Mouse (Mus musculus): ENCODE measurements around the gene Suv39h1. TPM values are rescaled to one million over a fixed set of nuclear protein-coding genes. Genes with fewer than 3 reads are reported as not detected.
"Not testable (repeated sequence)": the region's sequence is repeated elsewhere in the genome, so short reads cannot be mapped to it uniquely, and the experiment has no call there.

Suv39h1 gene
- total RNA-seq, 2 experiments from 2014 or later = 20.2 to 20.3 TPM

DNA sequence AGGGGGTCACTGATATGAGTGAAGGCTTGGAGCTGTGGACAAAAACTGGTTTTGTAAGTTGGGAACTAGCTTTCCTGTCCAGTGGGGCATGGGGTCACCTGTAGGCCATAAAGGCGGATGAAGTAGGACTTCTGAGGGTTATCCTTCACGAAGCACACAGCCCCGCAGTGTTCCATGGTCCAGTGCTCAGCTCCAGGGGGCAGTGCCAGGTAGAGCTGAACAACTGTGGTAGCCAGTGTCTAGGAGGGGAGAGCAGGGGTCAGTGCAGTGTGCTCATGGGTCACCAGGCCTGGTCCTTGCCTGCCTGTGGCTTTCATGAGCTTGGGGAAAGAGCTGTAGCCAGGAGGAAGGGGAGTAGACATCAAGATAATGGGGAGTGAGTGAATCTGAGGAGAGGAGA, 15.2 kb upstream of the Suv39h1 start:
- H3K27ac ChIP-seq = no peak overlapping the region
- TF ChIP-seq CTCF (conservative IDR thresholded peaks at IDR 0.05) = no peak
- no peak for DNase-seq (ENCODE audit: low spot score in 2 of 2)
- H3K4me3 ChIP-seq = no peak overlapping the region

DNA sequence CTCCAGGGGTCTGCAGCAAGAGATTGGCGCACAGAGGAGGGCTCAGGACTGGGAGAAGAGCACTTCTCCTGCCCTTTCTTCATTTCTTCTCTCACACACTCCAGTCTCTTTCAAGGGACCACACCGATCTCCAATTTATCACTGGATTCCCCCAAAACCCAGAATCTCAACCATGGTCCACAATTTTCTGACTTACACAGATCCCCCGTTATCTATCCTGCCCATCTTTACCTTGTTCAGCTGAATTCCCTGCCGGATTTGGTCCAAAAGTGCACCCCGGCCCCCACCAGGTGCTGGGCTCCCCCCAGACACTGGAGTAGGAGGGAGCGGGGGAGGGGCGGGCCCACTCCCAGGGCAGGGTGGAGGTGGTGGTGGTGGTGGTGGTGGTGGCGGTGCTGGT, 11.1 kb upstream of the Suv39h1 start:
- H3K27ac ChIP-seq = no peak overlapping the region
- DNase-seq (ENCODE audit: low spot score in 2 of 2) = no peak
- TF ChIP-seq CTCF (conservative IDR thresholded peaks at IDR 0.05) = no peak
- no peak overlapping the region for H3K4me3 ChIP-seq

DNA sequence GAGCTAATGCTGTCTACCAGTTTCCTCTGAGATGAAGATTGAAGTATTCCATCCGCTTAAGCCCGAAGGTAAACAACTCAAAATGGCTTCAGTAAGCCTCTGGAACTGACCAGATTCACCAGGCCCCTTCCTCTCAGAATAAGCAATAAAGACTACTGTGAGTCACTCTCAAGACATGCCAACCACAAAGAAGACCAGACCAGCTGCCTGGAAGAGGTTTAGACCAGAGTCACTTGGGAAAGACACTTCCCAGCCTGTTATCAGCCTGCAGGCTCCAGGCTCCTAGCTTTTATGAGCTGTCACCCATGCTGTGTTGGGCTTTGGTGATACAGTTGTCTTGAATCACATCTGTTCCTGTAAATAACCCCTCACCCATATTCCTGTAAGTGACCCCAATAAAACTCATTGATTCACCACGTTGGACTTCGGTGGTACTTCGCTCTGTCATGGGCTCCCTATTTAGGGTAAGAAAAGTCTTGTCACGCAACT, 10.3 kb upstream of the Suv39h1 start:
- DNase-seq (ENCODE audit: low spot score in 2 of 2) = no peak
- no peak for TF ChIP-seq CTCF (conservative IDR thresholded peaks at IDR 0.05)
- H3K27ac ChIP-seq = no peak overlapping the region
- H3K4me3 ChIP-seq = no peak overlapping the region

DNA sequence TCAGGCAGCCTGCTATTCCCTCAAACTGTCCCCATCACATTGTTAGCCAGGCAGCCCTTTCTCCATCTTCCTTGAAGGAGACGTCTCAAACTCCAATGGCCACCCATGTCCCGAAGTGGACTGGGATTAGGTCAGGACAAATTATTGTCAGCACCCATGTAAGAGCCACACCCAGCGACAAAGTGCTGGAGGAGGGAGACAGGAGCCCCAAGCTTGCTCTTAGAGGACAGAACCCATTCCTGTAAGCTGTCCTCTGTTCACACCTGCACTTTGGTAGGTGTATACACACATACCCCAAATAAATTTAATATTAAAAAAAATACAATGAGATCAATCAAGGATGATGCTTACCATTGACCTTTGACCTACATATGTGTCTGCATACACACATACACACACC, 544 bp upstream of the Suv39h1 start:
- DNase-seq (ENCODE audit: low spot score in 2 of 2) = peak in 1 of 2 experiments; percentile 9
- Histone ChIP-seq H3K27ac (peak overlapping the region; percentile 90), H3K4me3 (peak overlapping the region; percentile 56)
- TF ChIP-seq CTCF (conservative IDR thresholded peaks at IDR 0.05) = no peak

DNA sequence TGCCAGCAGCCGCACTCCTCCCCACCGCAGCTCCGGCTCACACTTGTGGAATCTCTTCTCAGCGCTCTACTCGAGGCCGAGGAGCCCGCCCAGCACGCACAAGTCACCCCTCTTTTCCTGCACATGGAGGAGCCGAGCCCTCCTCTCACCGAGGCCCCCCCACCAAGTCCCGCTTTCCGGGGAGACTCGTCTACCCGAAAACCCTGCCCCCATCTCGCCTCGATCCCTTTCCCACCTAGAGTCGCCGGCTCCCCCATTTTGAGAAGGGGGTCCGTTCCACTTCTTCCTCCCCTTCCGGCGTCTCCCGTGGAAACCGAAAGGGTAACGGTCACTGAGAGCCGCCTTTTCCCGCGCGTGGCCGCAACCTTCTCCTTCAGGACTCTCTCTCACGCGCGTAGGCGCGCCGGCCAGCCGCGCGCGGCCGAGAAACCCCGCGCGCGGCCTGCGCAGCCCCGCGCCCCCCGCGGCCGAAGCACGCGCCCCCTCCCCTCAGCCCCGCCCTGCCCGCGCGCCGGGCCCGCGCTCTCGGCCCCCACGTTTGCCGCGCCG, 605 bp downstream of the Suv39h1 start:
- no peak for TF ChIP-seq CTCF (conservative IDR thresholded peaks at IDR 0.05)
- Histone ChIP-seq H3K27ac (peak overlapping the region; percentile 57; the same call in 1 of the 2 replicates), H3K4me3 (peak overlapping the region; percentile 57)
- no peak for DNase-seq (ENCODE audit: low spot score in 2 of 2)

DNA sequence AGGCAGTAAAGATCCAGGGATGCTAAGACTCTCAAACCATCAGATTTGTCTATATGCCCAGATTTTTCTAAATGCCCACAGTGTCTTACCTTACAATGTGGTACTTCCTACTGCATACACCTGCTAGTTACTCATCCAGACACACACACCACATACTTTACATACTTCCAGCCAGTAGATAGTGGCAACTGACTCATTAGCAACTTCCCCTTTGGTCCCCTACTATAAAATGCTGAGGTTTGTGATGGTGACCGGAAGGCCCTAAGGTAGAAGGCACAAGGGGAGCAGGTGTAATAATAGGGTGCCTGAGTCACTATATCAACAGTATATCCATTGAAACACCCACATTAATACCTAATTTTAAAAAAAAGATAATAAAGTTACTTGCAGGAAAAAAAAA, 5.4 kb downstream of the Suv39h1 start:
- no peak for DNase-seq (ENCODE audit: low spot score in 2 of 2)
- Histone ChIP-seq H3K4me3 (no peak overlapping the region), H3K27ac (no peak overlapping the region)
- no peak for TF ChIP-seq CTCF (conservative IDR thresholded peaks at IDR 0.05)

DNA sequence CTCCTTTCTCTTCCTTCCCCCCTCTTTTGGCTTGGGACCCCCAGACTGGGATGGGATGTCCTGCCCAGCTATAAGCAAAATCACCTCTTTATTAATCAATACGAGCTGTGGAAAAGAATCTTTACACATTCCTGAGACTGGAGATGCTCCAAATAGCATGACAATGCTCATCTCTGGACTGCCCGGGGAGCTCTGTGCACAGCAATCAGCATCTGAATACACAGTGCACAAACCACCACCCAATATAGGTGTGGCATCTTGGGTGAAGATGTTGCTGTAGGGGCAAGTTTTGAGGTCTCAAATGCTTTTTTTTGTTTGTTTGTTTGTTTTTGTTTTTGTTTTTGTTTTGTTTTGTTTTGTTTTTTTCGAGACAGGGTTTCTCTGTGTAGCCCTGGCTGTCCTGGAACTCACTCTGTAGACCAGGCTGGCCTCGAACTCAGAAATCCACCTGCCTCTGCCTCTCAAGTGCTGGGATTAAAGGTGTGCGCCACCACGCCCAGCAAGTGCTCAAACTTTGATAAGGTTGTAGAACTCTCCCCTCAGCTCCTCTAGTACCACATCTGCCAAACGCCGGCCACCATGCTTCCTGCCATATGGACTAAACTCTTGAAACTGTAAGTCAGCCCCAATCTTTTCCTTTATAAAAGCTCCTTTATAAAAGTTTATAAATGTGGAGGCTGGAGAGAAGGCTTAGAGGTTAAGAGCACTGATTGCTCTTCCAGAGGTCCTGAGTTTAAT, 23.3 kb downstream of the Suv39h1 start:
- H3K27ac ChIP-seq; DNase-seq (ENCODE audit: low spot score in 2 of 2); H3K4me3 ChIP-seq: not testable (repeated sequence)

DNA sequence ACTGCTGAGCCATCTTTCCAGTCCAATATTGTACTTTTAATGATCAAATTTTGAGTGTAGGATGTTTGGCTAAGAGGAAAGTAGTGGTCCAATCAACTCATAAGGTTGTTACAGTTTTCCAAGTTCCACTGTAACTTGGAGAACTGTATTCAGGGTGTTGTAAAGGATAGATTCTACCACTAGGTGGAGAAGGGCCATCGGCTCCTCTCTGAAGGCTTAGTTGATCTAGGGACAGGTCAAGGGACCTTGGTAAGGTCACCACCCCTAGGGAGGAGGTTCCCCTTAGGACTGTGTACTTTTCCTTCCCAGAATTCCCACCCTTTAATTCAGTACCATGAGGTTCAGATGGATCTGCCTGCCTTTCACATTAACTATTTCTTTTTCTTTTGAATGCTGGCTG, 41.6 kb downstream of the Suv39h1 start:
- no peak overlapping the region for H3K4me3 ChIP-seq

DNA sequence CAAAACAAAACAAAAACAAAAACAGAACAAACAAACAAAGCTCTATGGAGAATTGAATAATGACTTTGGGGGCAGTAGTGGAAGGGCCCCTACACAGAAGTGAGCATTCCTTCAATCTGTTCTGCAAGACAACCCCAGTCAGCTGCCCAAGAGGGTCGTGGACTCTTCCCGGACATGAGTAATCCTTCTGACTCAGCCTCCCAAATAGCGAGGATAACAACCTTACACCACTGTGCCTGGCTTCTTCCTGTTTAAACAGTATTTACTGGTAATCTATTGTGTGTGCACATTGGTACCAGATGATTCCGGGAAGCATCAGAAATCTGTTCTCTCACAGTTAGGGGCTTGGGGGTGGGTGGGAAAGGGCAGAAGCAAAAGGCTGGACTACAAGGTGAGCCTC, 47.7 kb downstream of the Suv39h1 start:
- no peak overlapping the region for H3K27ac ChIP-seq
- no peak overlapping the region for H3K4me3 ChIP-seq
- TF ChIP-seq CTCF (conservative IDR thresholded peaks at IDR 0.05) = no peak
- DNase-seq (ENCODE audit: low spot score in 2 of 2) = no peak

More for the DNA sequence above, 41.6 kb downstream of the Suv39h1 start:
- DNase-seq (ENCODE audit: low spot score in 2 of 2) = no peak
- H3K27ac ChIP-seq = no peak overlapping the region
- peak; percentile 39 for TF ChIP-seq CTCF (conservative IDR thresholded peaks at IDR 0.05)

DNA sequence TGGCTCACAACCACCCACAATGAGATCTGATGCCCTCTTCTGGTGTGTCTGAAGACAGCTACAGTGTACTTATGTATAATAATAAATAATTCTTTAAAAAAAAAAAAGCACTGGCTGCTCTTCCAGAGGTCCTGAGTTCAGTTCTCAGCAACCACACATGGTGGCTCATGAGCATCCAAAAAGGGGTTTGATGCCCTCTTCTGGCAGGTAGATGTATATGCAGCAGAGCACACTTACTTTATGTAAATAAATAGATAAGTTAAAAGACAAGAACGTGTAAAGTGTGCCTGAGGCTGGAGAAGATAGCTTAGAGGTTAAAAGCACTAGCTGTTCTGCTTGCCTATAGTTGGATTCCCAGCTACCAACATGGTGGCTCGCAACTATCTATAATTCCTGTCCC, 49.8 kb downstream of the Suv39h1 start:
- 0 out of 2 replicates have a peak, but pooled peaks have one; percentile 26 for TF ChIP-seq CTCF (conservative IDR thresholded peaks at IDR 0.05)
- H3K27ac ChIP-seq = no peak overlapping the region
- DNase-seq (ENCODE audit: low spot score in 2 of 2) = no peak
- H3K4me3 ChIP-seq = no peak overlapping the region

DNA sequence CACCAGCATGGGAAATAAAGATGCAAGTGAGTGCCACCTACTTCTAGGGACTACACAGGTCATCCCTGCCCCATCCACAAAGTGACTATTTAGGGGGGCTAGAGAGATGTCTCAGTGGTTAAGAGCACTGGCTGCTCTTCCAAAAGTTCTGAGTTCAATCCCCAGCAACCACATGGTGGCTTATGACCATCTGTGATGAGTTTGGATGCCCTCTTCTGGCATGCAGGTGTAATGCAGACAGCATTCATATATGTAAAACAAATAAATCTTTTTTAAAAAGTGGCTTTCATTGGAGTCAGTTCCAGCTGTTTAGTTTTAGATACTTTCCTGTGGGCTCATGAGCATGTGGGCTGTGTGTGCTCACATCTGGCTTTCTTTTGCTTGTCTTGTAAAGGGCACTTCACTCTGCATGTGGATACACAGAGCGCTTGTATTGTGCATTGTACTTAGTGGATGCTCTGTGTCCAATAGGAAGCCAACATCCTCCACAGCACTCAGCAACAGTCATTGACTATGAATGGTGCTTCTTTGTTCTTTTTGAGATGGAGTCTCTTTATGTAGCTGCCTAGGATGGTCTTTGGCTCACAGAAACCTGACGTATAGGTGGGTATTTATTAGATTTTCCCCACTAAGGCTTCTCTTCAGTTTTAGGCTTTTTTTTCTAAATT, 54.3 kb downstream of the Suv39h1 start:
- H3K27ac ChIP-seq = no peak overlapping the region
- H3K4me3 ChIP-seq = no peak overlapping the region
- peak; percentile 60 for TF ChIP-seq CTCF (conservative IDR thresholded peaks at IDR 0.05)
- no peak for DNase-seq (ENCODE audit: low spot score in 2 of 2)

DNA sequence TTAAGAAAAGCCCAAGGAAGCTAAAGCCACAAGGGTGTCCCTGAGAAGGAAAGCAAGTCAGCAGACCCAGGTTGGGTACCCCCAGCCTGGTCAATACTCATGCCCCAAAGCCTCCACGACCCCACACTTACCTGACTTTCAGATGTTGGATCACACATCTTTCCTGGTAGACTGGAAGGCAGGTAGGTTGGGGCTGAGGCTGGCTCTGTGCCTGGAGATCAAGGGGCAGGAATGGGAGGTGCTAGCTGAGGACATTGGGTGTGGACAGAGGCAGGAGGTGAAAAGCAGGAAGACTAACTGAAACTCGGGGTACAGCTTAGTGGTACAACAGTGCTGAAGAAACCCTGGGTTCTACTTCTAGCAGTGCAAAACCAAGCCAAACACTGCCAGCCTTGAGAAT, 56.3 kb downstream of the Suv39h1 start, which contains the start of gene Glod5:
Gene Glod5 (minus strand): TSS at position 207 of the 400 bp plus-strand sequence.
- DNase-seq (ENCODE audit: low spot score in 2 of 2) = no peak
- Histone ChIP-seq H3K4me3 (no peak within 1 kb of the TSS), H3K27ac (no peak within 1 kb of the TSS)
- no peak for TF ChIP-seq CTCF (conservative IDR thresholded peaks at IDR 0.05)

DNA sequence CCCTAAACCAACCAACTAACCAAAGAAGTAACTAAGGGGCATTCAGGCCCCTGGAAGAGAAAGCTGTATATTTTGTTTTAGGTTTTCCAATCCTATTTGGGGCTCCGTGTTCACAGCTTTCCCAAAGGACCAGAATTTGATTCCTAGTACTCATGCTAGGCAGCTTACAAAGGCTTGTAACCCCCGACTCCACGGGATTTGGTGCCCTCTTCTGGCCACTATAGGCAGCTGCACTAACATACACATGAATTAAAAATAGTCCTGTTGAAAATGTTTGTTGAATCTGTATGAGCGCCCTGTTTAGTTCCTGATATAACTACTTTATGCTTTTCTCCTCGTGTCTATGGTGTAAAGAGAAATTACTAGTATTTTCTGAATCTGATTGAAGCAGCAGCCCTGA, 57.4 kb downstream of the Suv39h1 start:
- H3K27ac ChIP-seq = no peak overlapping the region
- DNase-seq (ENCODE audit: low spot score in 2 of 2) = peak; percentile 10
- TF ChIP-seq CTCF (conservative IDR thresholded peaks at IDR 0.05) = peak; percentile 82
- no peak overlapping the region for H3K4me3 ChIP-seq
